Mouse (Mus musculus) hindbrain, embryonic 10.5 days (tissue): ENCODE data around the gene Slc13a3. TPM values are rescaled to one million over a fixed set of nuclear protein-coding genes. Genes with fewer than 3 reads are reported as not detected.

Source experiments
- DNase-seq: peaks from one replicate; pipeline ENCODE4 v3.0.0-alpha.2; 2017; ENCODE audit warnings: low spot score
- H3K27ac ChIP-seq: fragments of 300-500 bp; sonication (generic); 2 replicates; pipeline ENCODE4 v1.5.1; 2016; ENCODE audit warnings: mild to moderate bottlenecking, moderate library complexity
- H3K27me3 ChIP-seq: fragments of 300-500 bp; sonication (generic); 2 replicates; pipeline ENCODE4 v1.6.1; 2016; ENCODE audit warnings: mild to moderate bottlenecking; ENCODE audit not compliant: poor library complexity, insufficient read depth, severe bottlenecking
- H3K36me3 ChIP-seq: fragments of 300-500 bp; sonication (generic); 2 replicates; pipeline ENCODE4 v1.6.1; 2016; ENCODE audit warnings: mild to moderate bottlenecking, moderate library complexity
- H3K4me1 ChIP-seq: fragments of 300-500 bp; sonication (generic); replicated peaks from 2 replicates; pipeline ENCODE4 v1.6.1; 2016; ENCODE audit warnings: mild to moderate bottlenecking
- H3K4me3 ChIP-seq: fragments of 300-500 bp; sonication (generic); 2 replicates; pipeline ENCODE4 v1.5.1; 2016; ENCODE audit warnings: mild to moderate bottlenecking, moderate library complexity
- H3K9me3 ChIP-seq: fragments of 300-500 bp; sonication (generic); 2 replicates; pipeline ENCODE4 v1.6.1; 2016; ENCODE audit warnings: mild to moderate bottlenecking, moderate library complexity
- WGBS: fragments of 180-500 bp; shearing (Covaris S2); methylation state at CpG from one replicate; pipeline ENCODE4 v1.1.7; 2016; 5-methylcytosine and 5-hydroxymethylcytosine counted together
- polyA plus RNA-seq: library from polyadenylated mRNA; unstranded; fragments of >200 nt; fragmentation: Nextera tagmentation; extraction: Ambion mirVana; gene quantifications from 2 replicates; pipeline ENCODE4 v1.2.1, GENCODE M21; 2016

Slc13a3 gene
- polyA plus RNA-seq, 1 experiment from 2014 or later = 0.84 TPM

DNA sequence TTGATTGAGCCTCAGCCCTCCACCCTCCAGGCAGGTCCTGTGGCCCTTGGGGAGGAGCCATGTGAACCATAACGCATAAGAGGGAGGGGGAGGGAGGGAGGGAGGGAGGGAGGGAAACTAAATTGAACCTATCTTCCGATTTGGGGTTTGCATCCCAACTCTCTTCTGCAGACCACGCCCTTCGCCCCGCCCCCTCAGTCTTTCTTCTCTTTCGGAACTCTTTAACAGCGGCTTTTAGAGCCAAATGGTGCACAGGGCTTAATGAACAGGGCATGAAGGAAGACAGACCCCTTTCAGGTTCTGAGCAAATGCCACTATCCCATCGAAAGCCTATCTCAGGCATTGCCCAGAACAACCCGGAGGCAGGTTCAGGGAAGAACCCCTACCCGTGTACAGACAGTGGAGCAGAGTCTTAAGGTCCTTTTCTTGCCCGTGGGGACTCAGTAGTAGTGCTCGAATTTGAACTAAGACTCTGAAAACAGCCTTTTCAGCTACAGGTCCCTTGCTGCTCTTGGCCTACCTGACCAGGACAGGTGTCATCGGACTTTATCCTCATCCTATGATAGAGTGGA is 105.1 kb downstream of the Slc13a3 start:
- no peaks in the 10 kb centered on the region for H3K9me3 ChIP-seq
- peak; percentile 66 for DNase-seq
- H3K4me1 ChIP-seq = peaks cover 45% of the 10 kb centered on the region
- H3K27me3 ChIP-seq = peaks cover 35% of the 10 kb centered on the region
- WGBS = 1% methylated on average over 13 of the region's 13 CpGs
- H3K4me3 ChIP-seq = peak overlapping the region; percentile 69
- H3K27ac ChIP-seq = peak overlapping the region; percentile 97
- no peaks in the 10 kb centered on the region for H3K36me3 ChIP-seq

DNA sequence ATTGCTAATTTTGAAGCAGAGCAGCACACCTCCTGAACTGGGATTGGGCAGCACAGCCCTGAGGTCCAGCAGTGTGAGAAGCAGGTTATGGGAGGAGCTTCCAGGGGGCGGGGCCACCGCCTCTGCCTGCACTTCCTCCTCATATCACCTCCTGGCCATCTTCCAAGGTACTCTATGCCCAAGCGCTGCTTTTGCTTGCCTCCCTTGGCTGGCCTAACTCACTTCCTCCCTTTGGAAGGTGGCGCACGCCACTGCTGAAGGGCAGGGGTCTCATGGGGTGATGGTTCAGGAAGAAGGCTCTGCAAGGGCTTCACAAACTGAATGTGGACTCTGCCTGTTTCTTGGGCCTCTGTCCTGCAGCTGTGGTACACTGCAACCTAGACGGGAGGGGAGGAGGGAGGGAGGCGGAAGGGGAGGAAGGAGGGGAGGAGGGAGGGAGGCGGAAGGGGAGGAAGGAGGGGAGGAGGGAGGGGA is 105.9 kb downstream of the Slc13a3 start:
- Histone ChIP-seq H3K27me3 (peaks cover 43% of the 10 kb centered on the region), H3K27ac (peak overlapping the region; percentile 97), H3K36me3 (no peaks in the 10 kb centered on the region), H3K4me1 (peaks cover 45% of the 10 kb centered on the region), H3K4me3 (peak overlapping the region; percentile 69), H3K9me3 (no peaks in the 10 kb centered on the region)
- 11% methylated on average over 6 of the region's 8 CpGs for WGBS
- peak; percentile 33 for DNase-seq

GRCm38 (mm10) chr2:165364334-165365091 is 108.5 kb downstream of the Slc13a3 start:
- H3K4me1 ChIP-seq = peaks cover 49% of the 10 kb centered on the region
- no peaks in the 10 kb centered on the region for H3K36me3 ChIP-seq
- H3K27ac ChIP-seq = no peak overlapping the region
- no peaks in the 10 kb centered on the region for H3K9me3 ChIP-seq
- 14% methylated on average over 21 of the region's 21 CpGs for WGBS
- peak; percentile 82 for DNase-seq
- H3K4me3 ChIP-seq = peak overlapping the region; percentile 10; the same call in 1 of the 2 replicates
- peaks cover 47% of the 10 kb centered on the region for H3K27me3 ChIP-seq

- H3K27me3 ChIP-seq = peaks cover 42% of the 10 kb centered on the region
- H3K36me3 ChIP-seq = no peaks in the 10 kb centered on the region
- H3K9me3 ChIP-seq = no peaks in the 10 kb centered on the region
- peaks cover 40% of the 10 kb centered on the region for H3K4me1 ChIP-seq
- no peak overlapping the region for H3K4me3 ChIP-seq
- 86% methylated on average over 6 of the region's 6 CpGs for WGBS
- no peak overlapping the region for H3K27ac ChIP-seq
- DNase-seq = no peak
Measured at GRCm38 (mm10) chr2:165363282-165363681, 109.7 kb downstream of the Slc13a3 start.

GRCm38 (mm10) chr2:165360861-165361260 is 112.2 kb downstream of the Slc13a3 start:
- 2% methylated on average over 1 of the region's 1 CpGs for WGBS

More at GRCm38 (mm10) chr2:165360861-165361260, 112.2 kb downstream of the Slc13a3 start:
- H3K36me3 ChIP-seq = peaks cover 8% of the 10 kb centered on the region; the same call in 1 of the 2 replicates
- H3K4me3 ChIP-seq = no peak overlapping the region
- H3K27ac ChIP-seq = no peak overlapping the region
- peaks cover 21% of the 10 kb centered on the region for H3K4me1 ChIP-seq
- H3K9me3 ChIP-seq = 0 out of 2 replicates have a peak, but pooled peaks cover 1% of the 10 kb centered on the region
- H3K27me3 ChIP-seq = peaks cover 32% of the 10 kb centered on the region
- peak; percentile 72 for DNase-seq

Other genes starting within 250 kb of the Slc13a3 start
- 4.4 and 8.7 TPM in 2 replicates for gene Cdh22, start 238.4 kb downstream of the Slc13a3 start, polyA plus RNA-seq
- gene Slc35c2, start 185.4 kb downstream of the Slc13a3 start, polyA plus RNA-seq = 68.3 and 73.0 TPM in 2 replicates
- gene Elmo2, start 146.8 kb downstream of the Slc13a3 start, polyA plus RNA-seq = 90.0 and 94.6 TPM in 2 replicates
- gene Zfp663, start 104.5 kb downstream of the Slc13a3 start, polyA plus RNA-seq = 5.5 and 6.7 TPM in 2 replicates
- gene Zfp334, start 85.0 kb downstream of the Slc13a3 start, polyA plus RNA-seq = 16.9 and 19.9 TPM in 2 replicates
- 0.07 TPM in 1 of 2 replicates, not detected in the other for gene Ocstamp, start 72.8 kb downstream of the Slc13a3 start, polyA plus RNA-seq
- 56.9 and 59.5 TPM in 2 replicates for gene Trp53rka, start 20.1 kb upstream of the Slc13a3 start, polyA plus RNA-seq
- 4.2 and 5.0 TPM in 2 replicates for gene Slc2a10, start 30.6 kb upstream of the Slc13a3 start, polyA plus RNA-seq
- gene Eya2, start 121.8 kb upstream of the Slc13a3 start, polyA plus RNA-seq = 28.1 and 32.8 TPM in 2 replicates